Mouse (Mus musculus) brain, adult 10 weeks (tissue): ENCODE data around the gene Kptn. TPM values are rescaled to one million over a fixed set of nuclear protein-coding genes. Genes with fewer than 3 reads are reported as not detected.

Experiments used
- polyA plus RNA-seq: library from polyadenylated mRNA; stranded (reverse); fragments of 350-450 nt; fragmentation: Illumina TruSeq; extraction: RNeasy Lipid Tissue Mini Kit (QIAGEN cat#74804); gene quantifications from one replicate; pipeline ENCODE4 v1.2.3, GENCODE M21; 2015; ENCODE audit warnings: low read depth, low replicate concordance

Gene Kptn
- polyA plus RNA-seq: 35.9 TPM

DNA sequence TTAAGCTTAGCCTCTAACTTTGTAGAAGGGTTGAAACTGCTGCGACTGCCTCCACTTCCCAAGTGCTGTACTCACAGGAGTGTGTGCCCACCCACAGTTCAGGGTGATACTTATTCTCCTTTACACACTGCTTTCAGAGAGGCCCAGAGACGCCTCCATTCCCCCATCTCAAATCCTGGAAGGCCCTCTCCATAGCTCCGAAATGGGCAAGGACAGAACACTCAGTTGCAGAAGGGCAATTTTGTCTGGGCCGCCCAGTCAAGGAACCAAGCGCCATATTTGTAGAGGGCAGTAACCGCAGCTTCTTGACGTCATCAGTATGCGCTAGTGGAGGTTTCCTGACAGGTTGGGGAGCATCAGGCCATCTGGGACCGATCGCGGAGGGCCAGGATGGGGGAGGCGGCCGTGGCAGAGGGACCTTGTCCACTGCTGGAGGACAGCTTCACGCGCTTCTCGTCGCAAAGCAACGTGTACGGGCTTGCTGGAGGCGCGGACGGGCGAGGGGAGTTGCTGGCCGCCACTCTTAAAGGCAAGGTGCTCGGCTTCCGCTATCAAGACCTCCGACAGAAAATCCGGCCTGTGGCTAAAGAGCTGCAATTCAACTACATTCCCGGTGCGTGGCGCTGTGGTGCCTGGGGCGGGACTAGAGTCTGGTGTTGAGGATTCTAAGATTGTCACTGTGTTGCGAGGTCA is at the start of gene Kptn:
Gene Kptn (plus strand): TSS at position 327 of the 693 bp plus-strand sequence.

GRCm38 (mm10) chr7:16098021-16099017 is 21.4 kb upstream of the Kptn start, which contains the start of gene Napa:
Gene Napa (plus strand): TSS chr7:16098458.

GRCm38 (mm10) chr7:16129421-16129845 is 9.7 kb downstream of the Kptn start, which contains the start of gene Slc8a2:
Gene Slc8a2 (plus strand): TSS chr7:16129826.

DNA sequence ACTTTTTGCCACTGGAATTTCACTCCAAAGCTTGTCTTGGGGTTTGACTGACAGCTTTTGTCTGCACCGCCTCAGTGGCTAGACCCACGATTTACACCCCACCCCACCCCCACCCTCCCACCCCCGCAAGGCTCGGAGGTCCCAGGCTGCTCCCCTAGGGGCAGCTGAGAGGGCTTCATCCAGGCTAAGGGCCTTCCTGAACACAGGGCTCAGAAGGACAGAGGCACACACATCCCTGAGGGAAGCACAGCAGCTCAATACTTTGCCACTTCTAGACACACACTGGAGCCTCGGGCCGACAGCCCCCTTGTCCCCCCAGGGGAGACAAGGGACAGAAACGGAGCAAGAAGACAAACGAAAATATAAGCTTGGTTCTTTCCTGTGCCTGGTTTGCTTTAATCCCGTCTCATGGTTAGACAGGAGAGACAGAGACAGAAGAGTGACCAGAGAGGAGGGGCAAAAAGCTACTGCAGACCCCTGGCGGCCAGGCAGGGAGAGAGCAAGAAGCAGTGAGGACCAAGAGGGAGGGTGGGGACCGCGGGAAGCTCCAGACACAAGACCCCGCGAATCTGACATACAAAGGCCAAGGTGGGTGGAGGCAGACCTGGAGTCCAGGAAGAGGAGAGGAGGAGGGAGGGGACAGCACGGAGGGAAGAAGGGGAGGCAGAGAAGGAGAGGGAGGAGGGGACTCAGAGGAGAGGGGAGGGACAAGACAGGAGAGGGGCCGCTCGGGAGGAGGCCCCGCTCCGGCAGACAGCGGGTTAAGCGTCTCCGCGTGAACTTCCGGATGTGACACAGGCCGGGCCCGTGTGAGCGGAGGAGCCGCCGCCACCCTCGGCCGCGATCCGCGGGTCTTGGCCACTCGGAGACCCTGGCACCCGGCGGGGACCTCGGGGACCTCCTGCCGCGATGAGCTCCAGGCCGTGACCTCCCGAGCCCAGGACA is 55.2 kb downstream of the Kptn start, which contains the start of gene Meis3:
Gene Meis3 (plus strand): TSS at position 494 of the 945 bp plus-strand sequence.

Other genes with a start within 250 kb of the Kptn start
- gene Crx, start 239.9 kb upstream of the Kptn start, polyA plus RNA-seq: not detected
- gene Crxos, start 237.3 kb upstream of the Kptn start, polyA plus RNA-seq: not detected
- gene Selenow, start 197.5 kb upstream of the Kptn start, polyA plus RNA-seq: 2,025 TPM
- 116 TPM for gene Nop53, start 173.8 kb upstream of the Kptn start, polyA plus RNA-seq
- 4.2 TPM for gene Ehd2, start 152.3 kb upstream of the Kptn start, polyA plus RNA-seq
- gene Bicra, start 72.0 kb upstream of the Kptn start, polyA plus RNA-seq: 7.0 TPM
- 0.37 TPM for gene Zfp541, start 58.1 kb upstream of the Kptn start, polyA plus RNA-seq
- gene Napa, start 21.4 kb upstream of the Kptn start, polyA plus RNA-seq: 270 TPM
- 115 TPM for gene Slc8a2, start 9.9 kb downstream of the Kptn start, polyA plus RNA-seq
- gene Meis3, start 55.2 kb downstream of the Kptn start, polyA plus RNA-seq: 45.1 TPM
- gene Dhx34, start 102.1 kb downstream of the Kptn start, polyA plus RNA-seq: 5.7 TPM
- gene C5ar2, start 124.3 kb downstream of the Kptn start, polyA plus RNA-seq: 0.58 TPM
- gene C5ar1, start 139.6 kb downstream of the Kptn start, polyA plus RNA-seq: 0.92 TPM
- gene Inafm1, start 153.7 kb downstream of the Kptn start, polyA plus RNA-seq: 30.5 TPM
- 73.0 TPM for gene Ccdc9, start 166.9 kb downstream of the Kptn start, polyA plus RNA-seq
- gene Bbc3, start 188.5 kb downstream of the Kptn start, polyA plus RNA-seq: 4.6 TPM